Mouse (Mus musculus): ENCODE data around the gene Ccdc71l. TPM values are rescaled to one million over a fixed set of nuclear protein-coding genes. Genes with fewer than 3 reads are reported as not detected.

The Ccdc71l gene
- polyA plus RNA-seq, 1 experiment from 2014 or later, result 8.0 TPM

Other genes starting within 250 kb of the Ccdc71l start
- 1.4 and 1.9 TPM in 2 replicates for gene Pik3cg, start 170.0 kb upstream of the Ccdc71l start, polyA plus RNA-seq (2016; fragmentation: Nextera tagmentation; extraction: Ambion mirVana)